Mouse (Mus musculus) spleen, postnatal 10 days (tissue): ENCODE measurements around the gene Ccdc74a.

Experiments
- DNase-seq, 2 experiments: peaks; one replicate each; pipeline ENCODE4 v3.0.0; 2021 to 2022; ENCODE audit warnings: low spot score in 2 of 2

The Ccdc74a gene

GRCm38 (mm10) chr16:17641301-17641700, 5.0 kb upstream of the Ccdc74a start:
- DNase-seq = no peak

GRCm38 (mm10) chr16:17642311-17642710, 4.0 kb upstream of the Ccdc74a start:
- no peak for DNase-seq

GRCm38 (mm10) chr16:17643437-17643990, 2.8 kb upstream of the Ccdc74a start:
- DNase-seq = no peak

- DNase-seq = no peak
Measured at GRCm38 (mm10) chr16:17647156-17647555, 886 bp downstream of the Ccdc74a start.

- no peak for DNase-seq
Measured at GRCm38 (mm10) chr16:17647566-17648340, 1.5 kb downstream of the Ccdc74a start.

GRCm38 (mm10) chr16:17649925-17650605, 3.8 kb downstream of the Ccdc74a start:
- no peak for DNase-seq

GRCm38 (mm10) chr16:17650711-17651110, 4.4 kb downstream of the Ccdc74a start:
- DNase-seq = no peak

GRCm38 (mm10) chr16:17652607-17653006, 6.3 kb downstream of the Ccdc74a start:
- DNase-seq = peak in 1 of 2 experiments; percentile 46

- no peak for DNase-seq
Measured at GRCm38 (mm10) chr16:17653601-17654000, 7.3 kb downstream of the Ccdc74a start.

GRCm38 (mm10) chr16:17654188-17654795, 8.0 kb downstream of the Ccdc74a start:
- no peak for DNase-seq

GRCm38 (mm10) chr16:17656212-17656871, 10.1 kb downstream of the Ccdc74a start:
- no peak for DNase-seq

- no peak for DNase-seq
Measured at GRCm38 (mm10) chr16:17665568-17665967, 19.3 kb downstream of the Ccdc74a start.

GRCm38 (mm10) chr16:17669886-17670285, 23.6 kb downstream of the Ccdc74a start:
- no peak for DNase-seq

GRCm38 (mm10) chr16:17694860-17695259, 48.6 kb downstream of the Ccdc74a start:
- no peak for DNase-seq
